Mouse (Mus musculus): ENCODE measurements around the gene Xlr4b.
"Not testable (repeated sequence)": the region's sequence is repeated elsewhere in the genome, so short reads cannot be mapped to it uniquely, and the experiment has no call there.

Xlr4b gene

DNA sequence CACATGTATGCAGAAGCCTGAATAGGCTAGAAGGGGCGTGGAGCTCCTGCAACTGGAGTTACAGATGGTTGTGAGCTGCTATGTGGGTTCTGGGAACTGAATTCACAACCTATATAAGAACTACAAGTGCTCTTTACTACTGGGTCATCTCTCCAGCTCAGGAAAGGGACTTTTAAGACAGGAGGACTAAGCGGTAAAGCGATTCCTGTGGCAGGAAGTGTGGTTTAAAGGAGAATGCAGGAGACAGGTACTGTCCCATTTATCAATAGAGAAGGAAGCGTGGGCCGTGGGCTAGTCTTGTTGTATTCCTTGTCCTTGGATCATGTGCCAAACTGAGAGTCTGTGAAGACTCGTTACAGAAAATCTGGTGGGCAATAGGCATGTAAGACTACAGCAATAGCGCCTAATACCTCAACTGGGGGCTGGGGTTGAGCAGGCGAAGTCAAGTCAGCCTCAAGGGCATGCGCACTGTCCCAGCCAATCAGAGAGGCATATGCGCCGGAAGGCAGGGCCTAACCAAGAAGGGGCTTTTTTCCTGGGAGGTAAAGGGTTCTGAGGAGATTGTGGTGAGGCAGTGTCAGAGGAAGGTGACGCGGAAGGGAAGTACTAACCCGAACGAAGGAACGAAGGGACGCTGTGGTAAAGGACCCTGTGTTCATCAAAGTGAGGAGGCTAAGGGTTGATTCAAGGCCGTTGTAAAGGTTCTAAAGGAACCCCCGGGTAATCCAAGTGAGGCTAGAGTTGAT, at the start of gene Xlr4b:
Gene Xlr4b (plus strand): TSS at position 515 of the 746 bp plus-strand sequence.
- not testable (repeated sequence) for DNase-seq (ENCODE audit: low read depth)

DNA sequence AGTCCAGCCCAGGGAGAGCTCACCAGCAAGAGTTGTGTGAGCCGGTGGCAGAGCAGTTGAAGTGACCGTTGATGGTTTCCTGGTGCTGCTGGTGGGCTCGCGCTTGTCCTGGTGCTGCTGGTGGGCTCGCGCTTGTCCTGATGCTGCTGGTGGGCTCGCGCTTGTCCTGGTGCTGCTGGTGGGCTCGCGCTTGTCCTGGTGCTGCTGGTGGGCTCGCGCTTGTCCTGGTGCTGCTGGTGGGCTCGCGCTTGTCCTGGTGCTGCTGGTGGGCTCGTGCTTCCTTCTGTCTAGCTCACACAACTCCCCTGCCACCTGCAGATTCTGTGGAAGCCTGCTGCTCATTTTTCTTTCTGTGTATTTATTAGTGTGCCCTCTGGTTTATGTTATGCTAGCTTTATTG, 37.2 kb upstream of the Xlr4b start, which contains the start of gene Spin2d:
Gene Spin2d (minus strand): TSS at position 101 of the 400 bp plus-strand sequence.
- DNase-seq (ENCODE audit: low read depth), result not testable (repeated sequence)

DNA sequence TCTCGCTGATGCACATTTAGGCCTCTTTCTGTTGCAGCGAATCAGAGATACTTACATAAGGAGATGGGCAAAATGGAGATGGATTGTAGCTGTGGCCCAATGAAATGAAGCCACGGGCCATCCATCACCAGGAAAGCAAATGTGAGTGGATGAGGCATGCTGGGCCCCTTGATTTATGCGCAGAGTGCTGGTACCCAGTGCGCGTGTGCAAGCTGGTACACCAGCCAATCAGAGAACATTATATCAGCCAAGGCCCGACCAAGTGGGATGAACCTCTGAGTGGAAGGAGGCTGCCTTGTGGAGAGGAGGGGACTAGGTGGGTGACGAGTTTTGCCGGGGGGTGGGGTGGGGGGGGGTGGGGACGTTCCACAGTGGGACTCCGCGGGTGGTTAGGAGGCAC, 22.2 kb upstream of the Xlr4b start, which contains the start of gene Xlr3b:
Gene Xlr3b (plus strand): TSS at position 274 of the 400 bp plus-strand sequence.
- not testable (repeated sequence) for DNase-seq (ENCODE audit: low read depth)

DNA sequence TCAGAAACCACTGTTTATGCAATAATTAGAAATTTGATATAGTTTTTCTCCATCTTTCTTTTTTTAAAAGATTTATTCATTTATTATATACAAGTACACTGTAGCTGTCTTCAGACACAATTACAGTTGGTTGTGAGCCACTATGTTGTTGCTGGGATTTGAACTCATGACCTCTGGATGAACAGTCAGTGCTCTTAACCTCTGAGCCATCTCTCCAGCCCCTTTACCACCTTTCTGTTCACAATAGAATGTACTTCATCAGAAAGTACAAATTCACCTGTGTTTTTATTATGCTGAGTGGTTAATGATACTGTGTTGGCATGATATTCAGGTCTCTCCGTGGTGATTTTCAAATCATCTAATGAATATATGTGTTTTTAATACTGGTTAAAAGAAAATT, 11.2 kb downstream of the Xlr4b start:
- DNase-seq (ENCODE audit: low read depth), result no peak

DNA sequence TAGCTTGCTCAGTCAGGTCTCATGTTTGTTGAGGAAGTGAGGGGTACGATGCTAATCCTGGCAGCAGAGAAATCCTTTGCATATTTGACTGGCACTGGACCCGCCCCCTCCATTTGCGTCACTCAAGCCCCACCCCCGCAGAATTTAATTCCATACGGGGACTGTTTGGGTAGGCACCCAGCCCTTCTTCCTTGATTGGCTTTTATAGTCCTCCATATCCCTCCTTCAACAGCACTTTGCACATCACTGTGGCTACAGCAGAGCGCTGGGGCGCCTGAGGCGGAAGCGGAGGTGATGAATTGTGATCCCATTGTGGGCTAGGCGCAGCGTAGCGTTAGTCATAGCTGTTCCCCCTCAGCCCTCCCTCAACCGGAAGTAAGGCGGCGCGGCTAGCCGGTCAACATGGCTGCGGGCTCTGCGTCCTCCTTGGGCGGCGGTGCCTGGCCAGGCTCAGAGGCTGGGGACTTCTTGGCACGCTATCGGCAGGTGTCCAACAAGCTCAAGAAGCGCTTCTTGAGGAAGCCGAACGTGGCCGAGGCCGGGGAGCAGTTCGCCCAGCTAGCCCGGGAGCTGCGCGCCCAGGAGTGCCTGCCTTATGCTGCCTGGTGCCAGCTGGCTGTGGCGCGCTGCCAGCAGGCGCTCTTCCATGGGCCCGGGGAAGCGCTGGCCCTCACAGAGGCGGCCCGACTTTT, 13.9 kb downstream of the Xlr4b start, which contains the start of gene F8a:
Gene F8a (plus strand): TSS at position 378 of the 692 bp plus-strand sequence.
- DNase-seq (ENCODE audit: low read depth), result peak; percentile 53

DNA sequence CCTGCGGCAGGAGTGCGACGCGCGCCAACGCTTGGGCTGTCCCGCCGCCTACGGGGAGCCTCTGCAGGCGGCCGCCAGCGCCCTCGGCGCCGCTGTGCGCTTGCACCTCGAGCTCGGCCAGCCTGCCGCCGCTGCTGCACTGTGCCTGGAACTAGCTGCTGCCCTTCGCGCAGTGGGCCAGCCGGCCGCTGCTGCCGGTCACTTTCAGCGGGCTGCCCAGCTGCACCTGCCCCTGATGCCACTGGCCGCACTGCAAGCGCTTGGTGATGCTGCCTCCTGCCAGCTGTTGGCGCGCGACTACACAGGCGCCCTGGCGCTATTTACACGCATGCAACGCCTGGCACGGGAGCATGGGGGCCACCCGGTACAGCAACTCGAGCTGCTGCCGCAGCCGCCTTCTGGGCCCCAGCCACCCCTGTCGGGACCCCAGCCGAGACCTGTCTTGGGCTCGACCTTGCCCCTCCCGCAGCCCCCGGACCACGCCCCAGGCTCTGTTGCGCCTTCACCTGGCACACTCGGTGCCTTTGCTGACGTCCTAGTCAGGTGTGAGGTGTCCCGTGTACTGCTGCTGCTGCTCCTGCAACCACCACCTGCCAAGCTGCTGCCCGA, 14.6 kb downstream of the Xlr4b start:
- no peak for DNase-seq (ENCODE audit: low read depth)

DNA sequence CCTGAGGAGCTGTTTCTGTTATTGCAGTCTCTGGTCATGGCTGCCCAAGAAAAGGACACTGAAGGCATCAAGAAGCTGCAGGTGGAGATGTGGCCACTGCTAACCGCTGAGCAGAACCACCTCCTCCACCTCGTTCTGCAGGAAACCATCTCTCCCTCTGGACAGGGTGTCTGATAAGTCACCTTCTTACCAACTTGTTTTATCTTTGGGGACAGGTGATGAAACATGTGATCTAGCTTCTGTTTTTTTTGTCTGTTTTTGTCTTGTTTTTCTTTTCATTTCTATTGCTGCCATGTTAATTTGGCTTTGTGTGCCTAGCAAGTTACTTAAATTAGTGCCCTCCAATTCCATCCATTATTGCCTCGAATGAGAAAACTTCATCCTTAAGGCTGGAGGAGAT, 15.2 kb downstream of the Xlr4b start:
- DNase-seq (ENCODE audit: low read depth), result no peak

DNA sequence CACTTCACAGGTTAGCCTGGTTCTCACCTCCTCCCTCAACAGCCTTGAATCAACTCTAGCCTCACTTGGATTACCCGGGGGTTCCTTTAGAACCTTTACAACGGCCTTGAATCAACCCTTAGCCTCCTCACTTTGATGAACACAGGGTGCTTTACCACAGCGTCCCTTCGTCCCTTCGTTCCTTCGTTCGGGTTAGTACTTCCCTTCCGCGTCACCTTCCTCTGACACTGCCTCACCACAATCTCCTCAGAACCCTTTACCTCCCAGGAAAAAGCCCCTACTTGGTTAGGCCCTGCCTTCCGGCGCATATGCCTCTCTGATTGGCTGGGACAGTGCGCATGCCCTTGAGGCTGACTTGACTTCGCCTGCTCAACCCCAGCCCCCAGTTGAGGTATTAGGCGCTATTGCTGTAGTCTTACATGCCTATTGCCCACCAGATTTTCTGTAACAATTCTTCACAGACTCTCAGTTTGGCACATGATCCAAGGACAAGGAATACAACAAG, 28.7 kb downstream of the Xlr4b start, which contains the start of gene Xlr4c:
Gene Xlr4c (minus strand): TSS at position 310 of the 505 bp plus-strand sequence.
- DNase-seq (ENCODE audit: low read depth), result not testable (repeated sequence)

DNA sequence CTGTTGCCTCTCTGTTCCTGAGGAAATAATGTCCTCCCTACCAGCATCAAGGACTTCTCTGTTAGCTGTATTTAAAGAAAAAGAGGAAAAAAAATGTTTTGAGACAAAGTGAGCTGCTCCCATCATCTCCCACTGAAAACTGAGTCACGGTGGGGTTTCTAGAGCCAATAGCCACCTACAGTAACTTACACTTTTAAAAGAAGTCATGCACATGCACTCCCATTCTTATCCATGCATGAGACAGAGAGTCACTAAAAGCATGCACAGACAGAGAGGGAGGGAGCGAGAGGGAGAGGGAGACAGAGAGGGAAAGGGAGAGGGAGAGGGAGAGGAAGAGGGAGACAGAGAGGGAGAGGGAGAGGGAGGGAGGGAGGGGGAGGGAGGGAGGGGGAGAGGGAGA, 48.3 kb downstream of the Xlr4b start:
- DNase-seq (ENCODE audit: low read depth), result not testable (repeated sequence)

DNA sequence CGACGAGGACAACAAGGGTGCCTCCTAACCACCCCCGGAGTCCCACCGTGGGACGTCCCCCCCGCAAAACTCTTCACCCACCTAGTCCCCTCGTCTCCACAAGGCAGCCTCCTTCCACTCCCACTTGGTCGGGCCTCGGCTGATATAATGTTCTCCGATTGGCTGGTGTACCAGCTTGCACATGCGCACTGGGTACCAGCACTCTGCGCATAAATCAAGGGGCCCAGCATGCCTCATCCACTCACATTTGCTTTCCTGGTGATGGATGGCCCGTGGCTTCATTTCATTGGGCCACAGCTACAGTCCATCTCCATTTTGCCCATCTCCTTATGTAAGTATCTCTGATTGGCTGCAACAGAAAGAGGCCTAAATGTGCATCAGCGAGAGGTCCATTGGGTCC, 51.1 kb downstream of the Xlr4b start, which contains the start of gene Xlr3c:
Gene Xlr3c (minus strand): TSS at position 121 of the 400 bp plus-strand sequence.
- DNase-seq (ENCODE audit: low read depth), result not testable (repeated sequence)

All from c-Kit-positive CD71-negative TER-119-negative erythroid progenitor cells, embryonic 14.5 days (primary cell).